Mouse (Mus musculus) G1E-ER4 (cell line): ENCODE data around the gene Wls. TPM values are rescaled to one million over a fixed set of nuclear protein-coding genes. Genes with fewer than 3 reads are reported as not detected.

Experiments used
- GATA1 ChIP-seq: IDR thresholded peaks from one replicate; pipeline ENCODE4 v1.8.0; 2012; ENCODE audit warnings: low read length, inconsistent platforms
- polyA plus RNA-seq: library from polyadenylated mRNA; stranded (reverse); fragments of >175 nt; gene quantifications from 2 replicates; pipeline ENCODE4 v1.2.3, GENCODE M21; 2012

Wls gene
- 0.09 and 0.11 TPM in 2 replicates for polyA plus RNA-seq

GRCm38 (mm10) chr3:159839481-159839880, at the start of gene Wls:
TSS of gene Wls (plus strand) at chr3:159839672.
- no peak for TF ChIP-seq GATA1

- no peak for TF ChIP-seq GATA1
These were observed 49.7 kb upstream of the Wls start for GRCm38 (mm10) chr3:159789781-159790180.

- no peak for TF ChIP-seq GATA1
These were observed 7.9 kb upstream of the Wls start for GRCm38 (mm10) chr3:159831535-159831934.

- no peak for TF ChIP-seq GATA1
These were observed 737 bp downstream of the Wls start for GRCm38 (mm10) chr3:159840002-159840816.

- TF ChIP-seq GATA1, result no peak
These were observed 1.4 kb downstream of the Wls start for GRCm38 (mm10) chr3:159840817-159841390.

- no peak for TF ChIP-seq GATA1
These were observed 2.0 kb downstream of the Wls start for GRCm38 (mm10) chr3:159841458-159841857.

GRCm38 (mm10) chr3:159843135-159843534, 3.7 kb downstream of the Wls start:
- TF ChIP-seq GATA1, result no peak

GRCm38 (mm10) chr3:159847410-159848016, 8.0 kb downstream of the Wls start:
- TF ChIP-seq GATA1, result no peak

GRCm38 (mm10) chr3:159848156-159848555, 8.7 kb downstream of the Wls start:
- TF ChIP-seq GATA1, result no peak

GRCm38 (mm10) chr3:159851476-159851875, 12.0 kb downstream of the Wls start:
- TF ChIP-seq GATA1, result no peak

GRCm38 (mm10) chr3:159851980-159852379, 12.5 kb downstream of the Wls start:
- TF ChIP-seq GATA1, result no peak

- no peak for TF ChIP-seq GATA1
These were observed 17.6 kb downstream of the Wls start for GRCm38 (mm10) chr3:159857112-159857511.

GRCm38 (mm10) chr3:159865691-159866090, 26.2 kb downstream of the Wls start:
- TF ChIP-seq GATA1, result no peak

- no peak for TF ChIP-seq GATA1
These were observed 39.5 kb downstream of the Wls start for GRCm38 (mm10) chr3:159878983-159879382.

GRCm38 (mm10) chr3:159883325-159883724, 43.9 kb downstream of the Wls start:
- no peak for TF ChIP-seq GATA1

- TF ChIP-seq GATA1, result no peak
These were observed 45.3 kb downstream of the Wls start for GRCm38 (mm10) chr3:159884802-159885201.

GRCm38 (mm10) chr3:159885271-159885670, 45.8 kb downstream of the Wls start:
- TF ChIP-seq GATA1, result no peak
